Mouse (Mus musculus): Measurements from ENCODE around the gene Lonp1.

- no peak for TF ChIP-seq GATA1 (IDR thresholded peaks at IDR 0.05; ENCODE audit: borderline replicate concordance, low read length)
- TF ChIP-seq FLI1 (IDR thresholded peaks at IDR 0.05; ENCODE audit: low read length) = no peak
These were observed 10.9 kb downstream of the Lonp1 start for GRCm38 (mm10) chr17:56615792-56616191.
